Mouse (Mus musculus): ENCODE measurements at regions not wholly inside any gene's neighbourhood (a gene's known extent, or its start where the extent isn't known, plus 50 kb on each side); places are given as distances from the start of the nearest gene placed in this dataset.

GRCm38 (mm10) chr9:115624721-115625496 lies 284.3 kb upstream of the Gadl1 start:
- 86% methylated on average over 15 of the region's 15 CpGs for WGBS

DNA sequence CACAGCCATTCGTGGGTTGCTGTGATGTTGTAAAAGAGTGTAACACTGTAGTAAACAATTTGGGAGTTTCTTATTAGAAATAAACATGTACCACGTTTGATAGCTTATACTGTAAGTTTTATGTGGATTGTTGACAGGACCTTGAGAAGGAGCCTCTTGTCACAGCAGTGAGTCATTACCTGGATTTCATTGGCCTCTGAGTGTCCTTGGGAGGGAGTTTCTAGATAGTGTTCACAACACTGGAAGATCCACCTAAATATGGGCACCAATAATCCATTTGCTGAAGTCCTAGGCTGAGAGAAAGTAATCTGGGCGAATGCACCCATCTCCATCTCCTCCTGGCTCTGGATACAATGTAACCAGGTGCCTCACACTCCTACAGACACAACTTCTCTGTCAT lies 281.7 kb upstream of the Gadl1 start:
- no peak for DNase-seq (ENCODE audit: low spot score)
- Histone ChIP-seq H3K4me1 (replicated peaks; ENCODE audit: control insufficient read depth, insufficient read depth, low read length) (no peaks in the 10 kb centered on the region), H3K4me2 (replicated peaks) (no peak overlapping the region), H3K27ac (no peak overlapping the region), H3K9me3 (ENCODE audit: control insufficient read depth, low read length) (no peaks in the 10 kb centered on the region), H3K36me3 (replicated peaks; ENCODE audit: control insufficient read depth, insufficient read depth) (no peaks in the 10 kb centered on the region), H3K4me3 (replicated peaks; ENCODE audit: low read length) (no peak overlapping the region), H3K27me3 (ENCODE audit: control insufficient read depth, insufficient read depth, low read length) (no peaks in the 10 kb centered on the region), H3K9ac (no peak overlapping the region)
- no peak for ATAC-seq (ENCODE audit: low FRiP score)
- WGBS, result 90% methylated on average over 3 of the region's 3 CpGs

More at GRCm38 (mm10) chr9:115624721-115625496, 284.3 kb upstream of the Gadl1 start:
- Histone ChIP-seq H3K9me3 (ENCODE audit: control insufficient read depth, low read length) (no peaks in the 10 kb centered on the region), H3K4me2 (replicated peaks) (no peak overlapping the region), H3K4me3 (replicated peaks; ENCODE audit: low read length) (no peak overlapping the region), H3K27me3 (ENCODE audit: control insufficient read depth, insufficient read depth, low read length) (no peaks in the 10 kb centered on the region), H3K27ac (no peak overlapping the region), H3K36me3 (replicated peaks; ENCODE audit: control insufficient read depth, insufficient read depth) (no peaks in the 10 kb centered on the region), H3K4me1 (replicated peaks; ENCODE audit: control insufficient read depth, insufficient read depth, low read length) (no peaks in the 10 kb centered on the region), H3K9ac (no peak overlapping the region)
- DNase-seq (ENCODE audit: low spot score), result no peak
- ATAC-seq (ENCODE audit: low FRiP score), result no peak

DNA sequence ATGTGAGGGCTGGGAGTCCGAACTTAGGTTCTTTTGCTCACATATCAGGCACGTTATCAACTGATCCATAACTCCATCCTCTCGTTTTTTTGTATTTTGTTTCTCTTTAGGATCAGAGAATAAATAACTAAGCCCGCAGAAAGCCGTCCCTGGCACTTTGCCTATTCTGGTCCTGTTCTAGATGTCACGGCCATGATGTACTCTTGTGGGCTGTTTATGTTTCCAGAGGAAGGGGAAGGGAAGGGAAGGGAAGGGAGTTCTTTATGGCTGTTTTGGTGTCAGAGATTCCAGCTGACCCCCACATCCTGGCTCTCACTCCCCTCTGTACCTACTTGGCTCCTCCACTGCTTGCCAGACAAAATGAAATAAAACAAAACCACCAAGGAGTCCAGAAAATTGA lies 272.1 kb upstream of the Gadl1 start:
- no peak overlapping the region for H3K9ac ChIP-seq
- DNase-seq (ENCODE audit: low spot score) (no peak), ATAC-seq (ENCODE audit: low FRiP score) (no peak)
- H3K36me3 ChIP-seq (replicated peaks; ENCODE audit: control insufficient read depth, insufficient read depth), result no peaks in the 10 kb centered on the region
- 85% methylated on average over 6 of the region's 6 CpGs for WGBS
- no peak overlapping the region for H3K4me2 ChIP-seq (replicated peaks)
- H3K27me3 ChIP-seq (ENCODE audit: control insufficient read depth, insufficient read depth, low read length), result no peaks in the 10 kb centered on the region
- H3K4me3 ChIP-seq (replicated peaks; ENCODE audit: low read length), result no peak overlapping the region
- H3K27ac ChIP-seq, result no peak overlapping the region
- H3K9me3 ChIP-seq (ENCODE audit: control insufficient read depth, low read length), result no peaks in the 10 kb centered on the region
- no peaks in the 10 kb centered on the region for H3K4me1 ChIP-seq (replicated peaks; ENCODE audit: control insufficient read depth, insufficient read depth, low read length)

GRCm38 (mm10) chr9:115640781-115641180 lies 268.5 kb upstream of the Gadl1 start:
- DNase-seq (ENCODE audit: low spot score) (no peak), ATAC-seq (ENCODE audit: low FRiP score) (no peak)
- Histone ChIP-seq H3K27ac (no peak overlapping the region), H3K4me1 (replicated peaks; ENCODE audit: control insufficient read depth, insufficient read depth, low read length) (no peaks in the 10 kb centered on the region; the same call in 1 of the 2 replicates), H3K9me3 (ENCODE audit: control insufficient read depth, low read length) (no peaks in the 10 kb centered on the region), H3K36me3 (replicated peaks; ENCODE audit: control insufficient read depth, insufficient read depth) (no peaks in the 10 kb centered on the region), H3K27me3 (ENCODE audit: control insufficient read depth, insufficient read depth, low read length) (no peaks in the 10 kb centered on the region), H3K4me2 (replicated peaks) (no peak overlapping the region), H3K9ac (no peak overlapping the region), H3K4me3 (replicated peaks; ENCODE audit: low read length) (no peak overlapping the region)
- 95% methylated on average over 2 of the region's 2 CpGs for WGBS

DNA sequence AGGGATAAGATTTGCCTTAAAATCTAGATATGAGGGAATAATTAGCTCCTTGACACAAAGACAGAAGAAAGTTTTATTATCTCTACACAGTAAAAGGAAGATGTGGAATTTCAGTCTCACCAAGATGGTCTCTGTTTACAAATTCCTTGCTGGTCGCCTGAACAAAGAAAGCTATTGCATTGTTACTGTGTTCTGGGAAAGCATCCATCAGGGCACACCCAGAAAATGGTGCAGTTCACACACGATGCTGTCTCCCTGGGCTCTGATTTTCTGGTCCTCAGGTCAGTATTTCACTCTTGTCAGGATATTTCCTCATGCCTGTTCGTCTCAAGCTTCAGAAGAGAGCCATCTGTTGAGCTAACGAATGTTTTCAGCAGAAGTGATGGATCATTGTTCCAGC lies 267.2 kb upstream of the Gadl1 start:
- WGBS, result 33% methylated on average over 4 of the region's 4 CpGs
- Histone ChIP-seq H3K9ac (no peak overlapping the region), H3K27ac (no peak overlapping the region), H3K9me3 (ENCODE audit: control insufficient read depth, low read length) (no peaks in the 10 kb centered on the region), H3K27me3 (ENCODE audit: control insufficient read depth, insufficient read depth, low read length) (no peaks in the 10 kb centered on the region), H3K4me1 (replicated peaks; ENCODE audit: control insufficient read depth, insufficient read depth, low read length) (peaks cover 4% of the 10 kb centered on the region; the same call in 1 of the 2 replicates), H3K4me3 (replicated peaks; ENCODE audit: low read length) (no peak overlapping the region), H3K4me2 (replicated peaks) (no peak overlapping the region), H3K36me3 (replicated peaks; ENCODE audit: control insufficient read depth, insufficient read depth) (no peaks in the 10 kb centered on the region)
- DNase-seq (ENCODE audit: low spot score) (no peak), ATAC-seq (ENCODE audit: low FRiP score) (no peak)

DNA sequence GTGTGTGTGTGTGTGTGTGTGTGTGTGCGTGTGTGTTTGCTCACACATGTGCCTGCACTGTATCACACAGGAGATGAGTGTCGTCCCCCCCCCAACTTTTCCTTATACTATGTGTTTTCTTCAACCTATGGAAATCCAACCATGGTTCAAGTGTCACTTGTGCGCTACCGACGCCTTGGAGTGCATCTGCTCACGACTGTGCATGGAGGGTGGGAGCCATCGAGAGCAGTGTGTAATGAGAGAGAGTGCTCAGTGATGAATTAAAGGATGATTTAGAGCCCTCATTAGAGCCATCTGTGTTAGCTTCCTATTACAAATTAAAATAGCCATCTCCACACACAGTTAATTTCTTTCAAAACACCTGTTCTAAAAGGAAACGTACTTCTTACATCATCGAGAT lies 264.3 kb upstream of the Gadl1 start:
- Histone ChIP-seq H3K36me3 (replicated peaks; ENCODE audit: control insufficient read depth, insufficient read depth) (no peaks in the 10 kb centered on the region), H3K4me3 (replicated peaks; ENCODE audit: low read length) (no peak overlapping the region), H3K9ac (no peak overlapping the region), H3K9me3 (ENCODE audit: control insufficient read depth, low read length) (no peaks in the 10 kb centered on the region), H3K4me1 (replicated peaks; ENCODE audit: control insufficient read depth, insufficient read depth, low read length) (peaks cover 4% of the 10 kb centered on the region; the same call in 1 of the 2 replicates), H3K4me2 (replicated peaks) (no peak overlapping the region), H3K27ac (no peak overlapping the region), H3K27me3 (ENCODE audit: control insufficient read depth, insufficient read depth, low read length) (no peaks in the 10 kb centered on the region)
- ATAC-seq (ENCODE audit: low FRiP score), result no peak
- DNase-seq (ENCODE audit: low spot score), result no peak
- WGBS, result 70% methylated on average over 9 of the region's 9 CpGs

DNA sequence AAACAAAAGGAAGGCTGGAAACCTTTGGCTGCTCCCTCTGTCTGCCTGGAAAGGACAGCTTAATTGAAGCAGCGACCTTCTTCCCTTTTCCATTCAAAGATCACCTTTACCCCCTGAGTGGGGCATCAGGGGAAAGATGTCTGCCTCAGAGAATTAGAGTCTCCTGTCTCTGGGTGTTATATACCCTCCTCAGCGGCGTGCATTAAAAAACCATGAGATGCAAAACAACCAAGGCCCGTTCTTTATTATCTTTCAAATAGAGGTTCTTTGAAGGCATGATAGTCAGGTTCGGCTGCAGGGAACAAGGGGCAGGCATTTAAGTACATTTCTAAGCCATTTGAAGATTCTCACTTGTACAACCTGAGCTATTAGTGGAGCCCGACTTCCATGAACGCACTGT lies 263.0 kb upstream of the Gadl1 start:
- no peaks in the 10 kb centered on the region for H3K27me3 ChIP-seq (ENCODE audit: control insufficient read depth, insufficient read depth, low read length)
- no peaks in the 10 kb centered on the region for H3K36me3 ChIP-seq (replicated peaks; ENCODE audit: control insufficient read depth, insufficient read depth)
- H3K4me1 ChIP-seq (replicated peaks; ENCODE audit: control insufficient read depth, insufficient read depth, low read length), result peaks cover 4% of the 10 kb centered on the region; the same call in 1 of the 2 replicates
- no peaks in the 10 kb centered on the region for H3K9me3 ChIP-seq (ENCODE audit: control insufficient read depth, low read length)
- H3K4me3 ChIP-seq (replicated peaks; ENCODE audit: low read length), result no peak overlapping the region
- H3K27ac ChIP-seq, result no peak overlapping the region
- no peak for ATAC-seq (ENCODE audit: low FRiP score)
- no peak for DNase-seq (ENCODE audit: low spot score)
- 33% methylated on average over 7 of the region's 7 CpGs for WGBS
- H3K4me2 ChIP-seq (replicated peaks), result no peak overlapping the region
- no peak overlapping the region for H3K9ac ChIP-seq

GRCm38 (mm10) chr9:115651708-115652107 lies 257.5 kb upstream of the Gadl1 start:
- Histone ChIP-seq H3K4me3 (replicated peaks; ENCODE audit: low read length) (no peak overlapping the region), H3K36me3 (replicated peaks; ENCODE audit: control insufficient read depth, insufficient read depth) (no peaks in the 10 kb centered on the region), H3K9ac (no peak overlapping the region), H3K9me3 (ENCODE audit: control insufficient read depth, low read length) (no peaks in the 10 kb centered on the region), H3K4me1 (replicated peaks; ENCODE audit: control insufficient read depth, insufficient read depth, low read length) (no peaks in the 10 kb centered on the region), H3K27ac (no peak overlapping the region), H3K4me2 (replicated peaks) (no peak overlapping the region), H3K27me3 (ENCODE audit: control insufficient read depth, insufficient read depth, low read length) (no peaks in the 10 kb centered on the region)
- DNase-seq (ENCODE audit: low spot score) (no peak), ATAC-seq (ENCODE audit: low FRiP score) (no peak)
- 97% methylated on average over 2 of the region's 2 CpGs for WGBS

DNA sequence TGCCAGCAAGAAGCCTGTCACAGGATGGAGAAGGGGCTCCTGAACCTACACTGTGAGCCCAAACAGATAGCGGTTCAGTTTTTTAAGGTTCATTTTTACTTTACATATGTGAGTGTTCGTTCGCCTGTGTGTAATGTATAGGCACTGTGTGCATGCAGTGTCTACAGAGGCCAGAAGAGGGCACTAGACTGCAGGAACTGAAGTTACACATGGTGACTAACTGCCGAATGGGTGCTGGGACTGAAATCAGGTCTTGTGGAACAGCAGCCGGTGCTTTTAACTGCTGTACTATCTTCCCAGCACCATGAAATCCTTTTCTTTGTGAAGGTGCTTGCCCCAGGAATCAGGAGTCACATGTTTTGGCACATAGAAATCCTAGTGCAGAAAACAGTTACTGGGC lies 256.1 kb upstream of the Gadl1 start:
- ATAC-seq (ENCODE audit: low FRiP score) (no peak), DNase-seq (ENCODE audit: low spot score) (no peak)
- WGBS, result 97% methylated on average over 5 of the region's 5 CpGs
- no peak overlapping the region for H3K27ac ChIP-seq
- no peak overlapping the region for H3K9ac ChIP-seq
- H3K4me3 ChIP-seq (replicated peaks; ENCODE audit: low read length), result no peak overlapping the region
- H3K4me2 ChIP-seq (replicated peaks), result no peak overlapping the region
- H3K9me3 ChIP-seq (ENCODE audit: control insufficient read depth, low read length), result no peaks in the 10 kb centered on the region
- no peaks in the 10 kb centered on the region for H3K36me3 ChIP-seq (replicated peaks; ENCODE audit: control insufficient read depth, insufficient read depth)
- no peaks in the 10 kb centered on the region for H3K4me1 ChIP-seq (replicated peaks; ENCODE audit: control insufficient read depth, insufficient read depth, low read length)
- no peaks in the 10 kb centered on the region for H3K27me3 ChIP-seq (ENCODE audit: control insufficient read depth, insufficient read depth, low read length)

DNA sequence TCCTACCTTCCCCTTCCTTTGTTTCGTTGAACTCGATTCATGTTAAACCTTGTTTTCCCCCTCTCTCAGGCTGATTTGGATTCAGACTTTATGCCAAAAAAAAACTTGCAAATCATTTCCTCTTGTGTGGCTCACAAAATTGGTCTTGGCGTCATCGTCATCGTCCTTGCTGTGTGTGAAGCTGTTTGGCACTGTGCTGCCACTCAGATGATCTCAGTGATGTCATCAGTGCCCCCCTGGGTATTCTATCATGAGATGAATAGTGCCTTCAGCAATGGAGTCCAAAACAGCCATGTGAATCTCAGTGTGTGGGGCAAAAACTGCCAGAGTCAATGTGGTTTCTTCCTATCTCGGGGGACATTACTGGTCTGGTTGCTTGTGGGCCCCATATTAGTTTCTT lies 254.3 kb upstream of the Gadl1 start:
- no peak overlapping the region for H3K9ac ChIP-seq
- 0 out of 2 replicates have a peak, but pooled peaks cover 3% of the 10 kb centered on the region for H3K9me3 ChIP-seq (ENCODE audit: control insufficient read depth, low read length)
- ATAC-seq (ENCODE audit: low FRiP score) (no peak), DNase-seq (ENCODE audit: low spot score) (no peak)
- no peak overlapping the region for H3K4me2 ChIP-seq (replicated peaks)
- WGBS, result 86% methylated on average over 6 of the region's 6 CpGs
- no peak overlapping the region for H3K4me3 ChIP-seq (replicated peaks; ENCODE audit: low read length)
- no peaks in the 10 kb centered on the region for H3K4me1 ChIP-seq (replicated peaks; ENCODE audit: control insufficient read depth, insufficient read depth, low read length)
- H3K27me3 ChIP-seq (ENCODE audit: control insufficient read depth, insufficient read depth, low read length), result no peaks in the 10 kb centered on the region
- H3K36me3 ChIP-seq (replicated peaks; ENCODE audit: control insufficient read depth, insufficient read depth), result no peaks in the 10 kb centered on the region
- no peak overlapping the region for H3K27ac ChIP-seq

All from hindbrain, embryonic 14.5 days (tissue).